Mouse (Mus musculus) CH12F3 (cell line): ENCODE results near the gene Gan.

ENCODE experiments used
- in situ Hi-C: fragments of 300-500 bp; cut with MboI; formaldehyde crosslinking; loops from 2 replicates; pipeline ENCODE4 v1.14.3; 2020; ENCODE audit warnings: low sequenced_read_pairs

Gan gene

GRCm38 (mm10) chr8:117198141-117198935 is 40.4 kb downstream of the Gan start:
- in situ Hi-C loops: no loop called here

- in situ Hi-C loops: loop anchor here (25.0 kb wide), 1 partner anchor 363 kb away; no protein-coding TSS in a partner anchor
Observed at GRCm38 (mm10) chr8:117199658-117200057, 41.7 kb downstream of the Gan start.

GRCm38 (mm10) chr8:117200346-117200745 is 42.4 kb downstream of the Gan start:
- in situ Hi-C loops: loop anchor here (25.0 kb wide), 1 partner anchor 362 kb away; no protein-coding TSS in a partner anchor

GRCm38 (mm10) chr8:117200803-117201202 is 42.9 kb downstream of the Gan start:
- in situ Hi-C loops: loop anchor here (25.0 kb wide), 1 partner anchor 361 kb away; no protein-coding TSS in a partner anchor

- in situ Hi-C loops: loop anchor here (25.0 kb wide), 1 partner anchor 361 kb away; no protein-coding TSS in a partner anchor
Observed at GRCm38 (mm10) chr8:117201221-117202017, 43.5 kb downstream of the Gan start.

GRCm38 (mm10) chr8:117203085-117203484 is 45.1 kb downstream of the Gan start:
- in situ Hi-C loops: loop anchor here (25.0 kb wide), 1 partner anchor 359 kb away; no protein-coding TSS in a partner anchor

GRCm38 (mm10) chr8:117205884-117206283 is 47.9 kb downstream of the Gan start:
- in situ Hi-C loops: loop anchor here (25.0 kb wide), 1 partner anchor 356 kb away; no protein-coding TSS in a partner anchor

- in situ Hi-C loops: loop anchor here (25.0 kb wide), 1 partner anchor 356 kb away; no protein-coding TSS in a partner anchor
Observed at GRCm38 (mm10) chr8:117206636-117207035, 48.7 kb downstream of the Gan start.

GRCm38 (mm10) chr8:117209150-117209549 is 51.2 kb downstream of the Gan start:
- in situ Hi-C loops: loop anchor here (25.0 kb wide), 1 partner anchor 353 kb away; no protein-coding TSS in a partner anchor

- in situ Hi-C loops: loop anchor here (10.0 to 25.0 kb wide), 2 partner anchors 243 to 350 kb away; no protein-coding TSS in a partner anchor
Observed at GRCm38 (mm10) chr8:117212100-117212499, 54.2 kb downstream of the Gan start.

- in situ Hi-C loops: loop anchor here (10.0 to 25.0 kb wide), 2 partner anchors 237 to 345 kb away; no protein-coding TSS in a partner anchor
Observed at GRCm38 (mm10) chr8:117217724-117218123, 59.8 kb downstream of the Gan start.

GRCm38 (mm10) chr8:117222396-117222795 is 64.5 kb downstream of the Gan start:
- in situ Hi-C loops: loop anchor here (25.0 kb wide), 1 partner anchor 340 kb away; no protein-coding TSS in a partner anchor

- in situ Hi-C loops: loop anchor here (25.0 kb wide), 1 partner anchor 338 kb away; no protein-coding TSS in a partner anchor
Observed at GRCm38 (mm10) chr8:117224630-117225029, 66.7 kb downstream of the Gan start.

- in situ Hi-C loops: no loop called here
Observed at GRCm38 (mm10) chr8:117226306-117226705, 68.4 kb downstream of the Gan start.

GRCm38 (mm10) chr8:117227339-117227738 is 69.4 kb downstream of the Gan start:
- in situ Hi-C loops: no loop called here

GRCm38 (mm10) chr8:117233199-117233598 is 75.3 kb downstream of the Gan start:
- in situ Hi-C loops: no loop called here

GRCm38 (mm10) chr8:117236531-117236930 is 78.6 kb downstream of the Gan start:
- in situ Hi-C loops: no loop called here

- in situ Hi-C loops: no loop called here
Observed at GRCm38 (mm10) chr8:117240326-117240725, 82.4 kb downstream of the Gan start.

- in situ Hi-C loops: no loop called here
Observed at GRCm38 (mm10) chr8:117240841-117241494, 83.0 kb downstream of the Gan start.

- in situ Hi-C loops: no loop called here
Observed at GRCm38 (mm10) chr8:117241848-117242247, 83.9 kb downstream of the Gan start.
